Mouse (Mus musculus): ENCODE measurements around the gene Eif4e3. TPM values are rescaled to one million over a fixed set of nuclear protein-coding genes. Genes with fewer than 3 reads are reported as not detected.

Eif4e3 gene
- total and polyA plus RNA-seq, 2 experiments from 2014 or later, result 6.0 to 12.9 TPM

DNA sequence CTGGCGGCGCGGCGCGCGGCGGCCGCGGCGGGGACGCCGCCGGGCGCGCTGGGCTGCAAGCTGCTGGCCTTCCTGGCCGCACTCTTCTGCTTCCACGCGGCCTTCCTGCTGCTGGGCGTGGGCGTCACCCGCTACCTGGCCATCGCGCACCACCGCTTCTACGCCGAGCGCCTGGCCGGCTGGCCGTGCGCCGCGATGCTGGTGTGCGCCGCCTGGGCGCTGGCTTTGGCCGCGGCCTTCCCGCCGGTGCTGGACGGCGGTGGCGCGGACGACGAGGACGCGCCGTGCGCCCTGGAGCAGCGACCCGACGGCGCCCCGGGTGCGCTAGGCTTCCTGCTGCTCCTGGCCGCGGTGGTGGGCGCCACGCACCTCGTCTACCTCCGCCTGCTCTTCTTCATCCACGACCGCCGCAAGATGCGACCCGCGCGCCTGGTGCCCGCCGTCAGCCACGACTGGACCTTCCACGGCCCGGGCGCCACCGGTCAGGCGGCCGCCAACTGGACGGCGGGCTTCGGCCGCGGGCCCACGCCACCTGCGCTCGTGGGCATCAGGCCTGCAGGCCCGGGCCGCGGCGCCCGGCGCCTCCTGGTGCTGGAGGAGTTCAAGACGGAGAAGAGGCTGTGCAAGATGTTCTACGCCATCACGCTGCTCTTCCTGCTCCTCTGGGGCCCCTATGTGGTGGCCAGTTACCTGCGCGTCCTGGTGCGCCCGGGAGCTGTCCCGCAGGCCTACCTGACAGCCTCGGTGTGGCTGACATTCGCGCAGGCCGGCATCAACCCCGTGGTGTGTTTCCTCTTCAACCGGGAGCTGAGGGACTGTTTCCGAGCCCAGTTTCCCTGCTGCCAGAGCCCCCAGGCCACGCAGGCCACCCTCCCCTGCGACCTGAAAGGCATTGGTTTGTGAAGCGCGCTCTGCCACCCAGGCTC lies 26.6 kb upstream of the Eif4e3 start:
- H3K36me3 ChIP-seq (ENCODE audit: insufficient read depth), result no peaks in the 10 kb centered on the region
- WGBS, result 2% methylated on average over 110 of the region's 110 CpGs
- H3K27ac ChIP-seq (ENCODE audit: low read depth, low read length), result peak overlapping the region; percentile 96
- peak overlapping the region; percentile 73 for H3K4me3 ChIP-seq (ENCODE audit: low read depth, low read length)
- DNase-seq (no peak), ATAC-seq (peak; percentile 44)
- H3K9ac ChIP-seq, result peak overlapping the region; percentile 91
- no peaks in the 10 kb centered on the region for H3K9me3 ChIP-seq (ENCODE audit: low read length)
- TF ChIP-seq CTCF (IDR thresholded peaks at IDR 0.05; ENCODE audit: low read depth), result no peak
- peaks cover 8% of the 10 kb centered on the region for H3K4me1 ChIP-seq (ENCODE audit: insufficient read depth)
- peak overlapping the region; percentile 94 for H3K4me2 ChIP-seq (ENCODE audit: low read depth)
- H3K27me3 ChIP-seq (ENCODE audit: insufficient read depth, low read length), result no peaks in the 10 kb centered on the region

- Histone ChIP-seq H3K4me1 (ENCODE audit: insufficient read depth) (peaks cover 8% of the 10 kb centered on the region), H3K4me3 (ENCODE audit: low read depth, low read length) (peak within 1 kb of the TSS; percentile 73), H3K27me3 (ENCODE audit: insufficient read depth, low read length) (no peaks in the 10 kb centered on the region), H3K27ac (ENCODE audit: low read depth, low read length) (peak within 1 kb of the TSS; percentile 96), H3K9me3 (ENCODE audit: low read length) (no peaks in the 10 kb centered on the region), H3K36me3 (ENCODE audit: insufficient read depth) (no peaks in the 10 kb centered on the region), H3K4me2 (ENCODE audit: low read depth) (peak within 1 kb of the TSS; percentile 94), H3K9ac (peak within 1 kb of the TSS; percentile 91)
- WGBS, result under 1% methylated on average over 83 of the region's 112 CpGs
- peak; percentile 85 for ATAC-seq
- TF ChIP-seq CTCF (IDR thresholded peaks at IDR 0.05; ENCODE audit: low read depth), result no peak
- peak; percentile 67 for DNase-seq
These were observed 25.8 kb upstream of the Eif4e3 start, which contains the start of gene Gpr27 for GRCm38 (mm10) chr6:99692206-99692915. Gpr27 (plus strand) TSS chr6:99692679.

DNA sequence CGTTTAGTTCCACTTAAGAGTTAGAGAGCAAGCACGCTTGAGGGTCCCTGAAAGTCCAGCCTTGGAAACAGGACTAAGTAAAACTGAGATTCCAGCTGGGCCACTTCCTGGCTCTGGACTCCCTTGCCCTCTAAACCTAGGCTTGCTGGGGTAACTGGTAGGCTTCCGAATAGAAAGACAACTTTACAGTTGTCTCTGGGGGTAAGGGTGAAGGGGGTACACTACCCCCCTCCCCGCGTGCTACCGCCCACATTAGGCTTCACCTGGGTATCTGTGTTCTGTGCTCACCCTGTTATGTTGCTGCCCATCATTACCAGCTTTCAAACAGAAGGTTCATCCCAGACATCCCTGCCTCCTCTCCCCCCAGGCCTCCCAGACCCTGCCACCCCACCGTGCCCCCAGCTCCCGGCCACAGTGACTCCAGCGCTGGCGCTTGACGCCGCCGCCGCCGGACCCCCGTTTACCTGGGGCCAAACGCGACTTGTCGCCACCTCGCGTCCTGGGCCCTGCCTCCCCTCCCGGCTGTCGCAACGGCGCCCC lies 25.2 kb upstream of the Eif4e3 start:
- Histone ChIP-seq H3K4me3 (ENCODE audit: low read depth, low read length) (peak overlapping the region; percentile 73), H3K27ac (ENCODE audit: low read depth, low read length) (peak overlapping the region; percentile 96), H3K36me3 (ENCODE audit: insufficient read depth) (no peaks in the 10 kb centered on the region), H3K9ac (peak overlapping the region; percentile 91), H3K4me2 (ENCODE audit: low read depth) (peak overlapping the region; percentile 94), H3K27me3 (ENCODE audit: insufficient read depth, low read length) (no peaks in the 10 kb centered on the region), H3K4me1 (ENCODE audit: insufficient read depth) (peaks cover 8% of the 10 kb centered on the region), H3K9me3 (ENCODE audit: low read length) (no peaks in the 10 kb centered on the region)
- 7% methylated on average over 24 of the region's 25 CpGs for WGBS
- ATAC-seq, result peak; percentile 8; the same call in 1 of the 2 replicates
- TF ChIP-seq CTCF (IDR thresholded peaks at IDR 0.05; ENCODE audit: low read depth), result peak; percentile 38; the same call in 1 of the 2 replicates
- DNase-seq, result no peak

GRCm38 (mm10) chr6:99688513-99688912 lies 21.9 kb upstream of the Eif4e3 start:
- H3K9me3 ChIP-seq (ENCODE audit: low read length), result no peaks in the 10 kb centered on the region
- no peak for TF ChIP-seq CTCF (IDR thresholded peaks at IDR 0.05; ENCODE audit: low read depth)
- no peak for ATAC-seq
- no peak overlapping the region for H3K4me2 ChIP-seq (ENCODE audit: low read depth)
- no peak for DNase-seq
- H3K27ac ChIP-seq (ENCODE audit: low read depth, low read length), result no peak overlapping the region
- no peak overlapping the region for H3K4me3 ChIP-seq (ENCODE audit: low read depth, low read length)
- WGBS, result 90% methylated on average over 6 of the region's 6 CpGs
- no peaks in the 10 kb centered on the region for H3K4me1 ChIP-seq (ENCODE audit: insufficient read depth)
- no peaks in the 10 kb centered on the region for H3K36me3 ChIP-seq (ENCODE audit: insufficient read depth)
- no peak overlapping the region for H3K9ac ChIP-seq
- no peaks in the 10 kb centered on the region for H3K27me3 ChIP-seq (ENCODE audit: insufficient read depth, low read length)

DNA sequence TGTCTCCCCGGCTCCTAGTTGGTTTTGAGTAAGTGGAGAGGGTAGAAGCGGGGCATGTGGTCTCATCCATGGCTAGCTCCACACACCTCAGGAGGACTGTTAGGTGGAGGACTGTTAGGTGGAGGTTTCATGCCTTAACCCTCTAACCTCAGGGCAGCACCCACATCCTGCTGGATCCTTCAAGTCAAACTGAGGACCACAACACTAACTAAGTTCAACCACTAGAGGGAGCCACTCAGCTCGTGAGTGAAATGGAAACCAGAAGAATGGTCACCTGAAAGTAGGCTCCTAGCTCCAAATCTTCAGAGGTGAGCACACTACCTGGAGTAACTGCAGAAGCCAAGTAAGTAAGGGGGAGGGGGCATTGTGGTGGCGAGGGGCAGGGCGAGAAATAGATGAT lies 18.3 kb upstream of the Eif4e3 start:
- 56% methylated on average over 5 of the region's 5 CpGs for WGBS
- Histone ChIP-seq H3K9me3 (ENCODE audit: low read length) (no peaks in the 10 kb centered on the region), H3K27me3 (ENCODE audit: insufficient read depth, low read length) (no peaks in the 10 kb centered on the region), H3K4me1 (ENCODE audit: insufficient read depth) (no peaks in the 10 kb centered on the region), H3K27ac (ENCODE audit: low read depth, low read length) (no peak overlapping the region), H3K9ac (no peak overlapping the region), H3K36me3 (ENCODE audit: insufficient read depth) (no peaks in the 10 kb centered on the region), H3K4me3 (ENCODE audit: low read depth, low read length) (no peak overlapping the region), H3K4me2 (ENCODE audit: low read depth) (no peak overlapping the region)
- TF ChIP-seq CTCF (IDR thresholded peaks at IDR 0.05; ENCODE audit: low read depth), result peak; percentile 62
- ATAC-seq, result no peak
- no peak for DNase-seq

DNA sequence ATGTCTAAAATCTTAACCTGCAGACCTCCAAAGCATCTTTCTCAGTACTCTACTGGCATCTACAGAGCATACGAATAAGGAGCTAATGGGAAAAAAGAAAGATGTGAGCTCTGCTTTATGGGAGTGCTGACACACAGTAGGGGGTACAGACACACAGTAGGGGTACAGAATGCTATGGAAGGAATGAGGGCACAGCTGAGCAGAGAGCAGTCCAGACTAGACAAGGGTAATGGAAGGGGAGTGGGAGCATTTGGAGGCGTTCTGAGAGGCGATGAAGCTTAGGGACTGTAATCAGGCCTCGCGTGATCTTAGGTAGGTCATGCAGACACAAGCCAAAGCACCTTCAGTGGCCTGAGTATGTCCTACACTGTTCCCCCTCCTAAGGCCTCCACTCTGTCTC lies 17.4 kb upstream of the Eif4e3 start:
- Histone ChIP-seq H3K36me3 (ENCODE audit: insufficient read depth) (no peaks in the 10 kb centered on the region), H3K9me3 (ENCODE audit: low read length) (no peaks in the 10 kb centered on the region), H3K9ac (no peak overlapping the region), H3K4me1 (ENCODE audit: insufficient read depth) (no peaks in the 10 kb centered on the region), H3K4me2 (ENCODE audit: low read depth) (no peak overlapping the region), H3K27ac (ENCODE audit: low read depth, low read length) (no peak overlapping the region), H3K27me3 (ENCODE audit: insufficient read depth, low read length) (no peaks in the 10 kb centered on the region), H3K4me3 (ENCODE audit: low read depth, low read length) (no peak overlapping the region)
- DNase-seq (no peak), ATAC-seq (no peak)
- no peak for TF ChIP-seq CTCF (IDR thresholded peaks at IDR 0.05; ENCODE audit: low read depth)
- 90% methylated on average over 5 of the region's 5 CpGs for WGBS
